22 mouse cellular contexts compared by ENCODE assay signal in genomic region chr13:29828032-29828431, GRCm38 (mm10). TPM values are rescaled to one million over a fixed set of nuclear protein-coding genes. Genes with fewer than 3 reads are reported as not detected.
A peak's percentile ranks its signal among the peaks of the same experiment; 100 is the strongest.
DNase-seq lines count a peak whose midpoint lies in the region; ATAC-seq and TF ChIP-seq lines count a peak whose summit lies in the region.
"Had no signal": no experiment of that assay in that cellular context is flagged by ENCODE, and none has a peak within 500 bp of the region (broad histone marks: within the 10 kb centered on the region; RNA-seq: fewer than 3 reads in every experiment).

No protein-coding gene starts in this region.

- no peak overlapping the region for H3K9ac ChIP-seq in midbrain, embryonic 15.5 days
- no peak overlapping the region for H3K9ac ChIP-seq in liver, embryonic 12.5 days
- no peak overlapping the region for H3K9ac ChIP-seq in stomach, postnatal 0 days (ENCODE audit: low read length)
- H3K9ac ChIP-seq: heart, embryonic 12.5 days; kidney, embryonic 15.5 days; limb, embryonic 13.5 days; lung, embryonic 14.5 days had no signal

- intact Hi-C loops in heart, postnatal 14 days (cut with DNase I): no loop called here

- peak; percentile 44 for DNase-seq in embryo, embryonic 10 days (ENCODE audit: low spot score)
- no peak for DNase-seq in embryo, embryonic 9.5 days (ENCODE audit: extremely low spot score)
- no peak for DNase-seq in midbrain, embryonic 10.5 days (ENCODE audit: low spot score)
- DNase-seq in stomach, postnatal 0 days (ENCODE audit: low spot score): no peak
- no peak for DNase-seq in heart, postnatal 14 days
- DNase-seq: adrenal gland, adult 8-10 months; cerebellum, adult 8-10 months; cerebellum, postnatal 36 days; gastrocnemius, postnatal 25 days; heart, adult 18-20 months; kidney, postnatal 4 days; lung, embryonic 14.5 days; lung, postnatal 4 days; thymus, postnatal 25 days had no signal

- no peak overlapping the region for H3K4me3 ChIP-seq in midbrain, embryonic 10.5 days
- H3K4me3 ChIP-seq in midbrain, embryonic 15.5 days: no peak overlapping the region
- no peak overlapping the region for H3K4me3 ChIP-seq in liver, embryonic 12.5 days
- no peak overlapping the region for H3K4me3 ChIP-seq in stomach, postnatal 0 days (ENCODE audit: low read depth, low read length)
- H3K4me3 ChIP-seq: forebrain, embryonic 10.5 days; heart, embryonic 12.5 days; kidney, embryonic 15.5 days; limb, embryonic 13.5 days had no signal

- no peak for TF ChIP-seq CTCF in stomach, postnatal 0 days (IDR thresholded peaks at IDR 0.05; ENCODE audit: low read depth)

- H3K9me3 ChIP-seq in midbrain, embryonic 10.5 days (replicated peaks): no peaks in the 10 kb centered on the region
- H3K9me3 ChIP-seq in midbrain, embryonic 15.5 days: no peaks in the 10 kb centered on the region
- H3K9me3 ChIP-seq in liver, embryonic 12.5 days (replicated peaks): no peaks in the 10 kb centered on the region
- H3K9me3 ChIP-seq in stomach, postnatal 0 days (ENCODE audit: control insufficient read depth, low read length): no peaks in the 10 kb centered on the region
- H3K9me3 ChIP-seq: forebrain, embryonic 10.5 days; heart, embryonic 12.5 days; kidney, embryonic 15.5 days; limb, embryonic 13.5 days had no signal

- WGBS in midbrain, embryonic 10.5 days: 30% methylated on average over 1 of the region's 1 CpGs
- WGBS in midbrain, embryonic 15.5 days: 30% methylated on average over 1 of the region's 1 CpGs
- WGBS in liver, embryonic 12.5 days (ENCODE audit: insufficient replicate concordance): 59% methylated on average over 1 of the region's 1 CpGs
- WGBS in stomach, postnatal 0 days: 66% methylated on average over 1 of the region's 1 CpGs

- no peak for TF ChIP-seq EP300 in stomach, postnatal 0 days (optimal IDR thresholded peaks at IDR 0.05)

- H3K27me3 ChIP-seq in midbrain, embryonic 10.5 days (ENCODE audit: low read depth, poor library complexity, severe bottlenecking): no peaks in the 10 kb centered on the region
- no peaks in the 10 kb centered on the region for H3K27me3 ChIP-seq in midbrain, embryonic 15.5 days (replicated peaks)
- H3K27me3 ChIP-seq in liver, embryonic 12.5 days (replicated peaks): no peaks in the 10 kb centered on the region
- H3K27me3 ChIP-seq in stomach, postnatal 0 days (ENCODE audit: control insufficient read depth, insufficient read depth, low read length): no peaks in the 10 kb centered on the region
- H3K27me3 ChIP-seq: heart, embryonic 12.5 days; kidney, embryonic 15.5 days; limb, embryonic 13.5 days had no signal

- peak overlapping the region; percentile 67; the same call in 1 of the 2 replicates for H3K27ac ChIP-seq in midbrain, embryonic 10.5 days (replicated peaks)
- H3K27ac ChIP-seq in midbrain, embryonic 15.5 days: no peak overlapping the region
- H3K27ac ChIP-seq in liver, embryonic 12.5 days: 0 out of 2 replicates have a peak overlapping the region, but pooled peaks have one; percentile 4
- no peak overlapping the region for H3K27ac ChIP-seq in stomach, postnatal 0 days (replicated peaks)
- H3K27ac ChIP-seq: forebrain, embryonic 10.5 days; kidney, embryonic 15.5 days; limb, embryonic 13.5 days had no signal

- no peak for ATAC-seq in midbrain, embryonic 15.5 days (replicated peaks)
- no peak; the same call in 1 of the 2 replicates for ATAC-seq in liver, embryonic 12.5 days
- peak; percentile 65; the same call in 1 of the 2 replicates for ATAC-seq in stomach, postnatal 0 days (ENCODE audit: low FRiP score, low TSS enrichment)
- ATAC-seq: activated CD4-positive, CD25-positive, alpha-beta regulatory T cell, adult 4 months; intestine, postnatal 0 days had no signal

- peaks cover 57% of the 10 kb centered on the region for H3K4me1 ChIP-seq in midbrain, embryonic 10.5 days
- H3K4me1 ChIP-seq in midbrain, embryonic 15.5 days: peaks cover 35% of the 10 kb centered on the region
- H3K4me1 ChIP-seq in liver, embryonic 12.5 days: peaks cover 37% of the 10 kb centered on the region
- no peaks in the 10 kb centered on the region for H3K4me1 ChIP-seq in stomach, postnatal 0 days (replicated peaks; ENCODE audit: control insufficient read depth, insufficient read depth)
- H3K4me1 ChIP-seq: kidney, embryonic 15.5 days; limb, embryonic 13.5 days had no signal

- H3K4me2 ChIP-seq in midbrain, embryonic 15.5 days: no peak overlapping the region
- H3K4me2 ChIP-seq in liver, embryonic 12.5 days: no peak overlapping the region
- no peak overlapping the region for H3K4me2 ChIP-seq in stomach, postnatal 0 days (replicated peaks; ENCODE audit: low read depth)
- H3K4me2 ChIP-seq: heart, embryonic 12.5 days; kidney, embryonic 15.5 days; limb, embryonic 13.5 days; lung, embryonic 14.5 days had no signal

- no peaks in the 10 kb centered on the region for H3K36me3 ChIP-seq in midbrain, embryonic 10.5 days
- no peaks in the 10 kb centered on the region for H3K36me3 ChIP-seq in midbrain, embryonic 15.5 days (replicated peaks)
- H3K36me3 ChIP-seq in liver, embryonic 12.5 days: no peaks in the 10 kb centered on the region
- H3K36me3 ChIP-seq in stomach, postnatal 0 days (ENCODE audit: control insufficient read depth, insufficient read depth, low read length): no peaks in the 10 kb centered on the region
- H3K36me3 ChIP-seq: forebrain, embryonic 10.5 days; heart, embryonic 12.5 days; kidney, embryonic 15.5 days; limb, embryonic 13.5 days had no signal

RNA-seq across cellular contexts. Expression of gene Cdkal1, which starts 27.4 kb away (rescaled TPM):
- polyA plus RNA-seq in midbrain, embryonic 10.5 days (2016; fragmentation: Nextera tagmentation; extraction: Ambion mirVana): 32.4 and 32.7 TPM in 2 replicates
- polyA plus RNA-seq in midbrain, embryonic 15.5 days (2015; fragmentation: Nextera tagmentation; extraction: Ambion mirVana): 20.6 and 21.9 TPM in 2 replicates
- polyA plus RNA-seq in liver, embryonic 12.5 days (2016; fragmentation: Nextera tagmentation; extraction: Ambion mirVana): 16.0 and 16.6 TPM in 2 replicates
- polyA plus RNA-seq in stomach, postnatal 0 days (2015; fragmentation: Nextera tagmentation; extraction: Ambion mirVana): 14.7 and 15.5 TPM in 2 replicates
- 10 to 100 TPM; 27.4 to 29.2 TPM for total RNA-seq in heart, postnatal 14 days (2021)

Comparison
In these comparisons a context has a peak if more than half of its experiments do, and no peak if none do; other contexts are left out.
1. H3K27ac ChIP-seq: peak in midbrain, embryonic 10.5 days (single experiment) and liver, embryonic 12.5 days (single experiment); none in midbrain, embryonic 15.5 days (single experiment) and stomach, postnatal 0 days (single experiment).